Mouse (Mus musculus): ENCODE data around the gene Igfbp7. TPM values are rescaled to one million over a fixed set of nuclear protein-coding genes. Genes with fewer than 3 reads are reported as not detected.

Gene Igfbp7
- total and polyA plus RNA-seq, 3 experiments: 0.07 TPM; not detected in 2

GRCm38 (mm10) chr5:77369394-77369793 lies 38.4 kb downstream of the Igfbp7 start:
- no peak for DNase-seq (ENCODE audit: low read depth, low spot score)
- no peak for TF ChIP-seq RAD21 (IDR thresholded peaks at IDR 0.05; ENCODE audit: low read depth, low read length)
- TF ChIP-seq ELF1 (IDR thresholded peaks at IDR 0.05; ENCODE audit: low read depth, low read length): no peak
- no peak for TF ChIP-seq MYB (IDR thresholded peaks at IDR 0.05; ENCODE audit: low read depth, low read length)
- no peak for TF ChIP-seq JUND (IDR thresholded peaks at IDR 0.05; ENCODE audit: low read depth, low read length)
- TF ChIP-seq HCFC1 (IDR thresholded peaks at IDR 0.05; ENCODE audit: low read depth, low read length): no peak
- no peak for TF ChIP-seq MAFK (IDR thresholded peaks at IDR 0.05; ENCODE audit: borderline replicate concordance, low read depth, low read length)
- Histone ChIP-seq H3K79me2 (ENCODE audit: control insufficient read depth, insufficient read depth, low read length, poor library complexity) (no peaks in the 10 kb centered on the region), H3K9me3 (replicated peaks; ENCODE audit: insufficient read depth, low read length) (no peaks in the 10 kb centered on the region), H3K27ac (ENCODE audit: control insufficient read depth, low read depth, low read length) (no peak overlapping the region), H3K4me3 (ENCODE audit: control insufficient read depth in 1 of 2, insufficient read depth in 1 of 2, low read depth in 2 of 2, low read length in 2 of 2) (no peak overlapping the region), H3K36me3 (ENCODE audit: control insufficient read depth in 1 of 2, insufficient read depth in 2 of 2, low read length in 2 of 2) (no peaks in the 10 kb centered on the region), H3K4me1 (ENCODE audit: control insufficient read depth in 1 of 2, insufficient read depth in 2 of 2, low read length in 2 of 2) (no peaks in the 10 kb centered on the region), H3K9ac (ENCODE audit: control insufficient read depth, low read depth, low read length, poor library complexity, severe bottlenecking) (no peak overlapping the region), H3K27me3 (ENCODE audit: control insufficient read depth in 1 of 2, insufficient read depth in 2 of 2, low read length in 2 of 2) (peaks cover 0 to 5% of the 10 kb centered on the region in 2 experiments; a peak in 2 of 4 replicates)

- no peak for TF ChIP-seq USF2 (IDR thresholded peaks at IDR 0.05; ENCODE audit: borderline replicate concordance in 1 of 2, insufficient read depth in 1 of 2, low read depth in 1 of 2, low read length in 2 of 2)
- TF ChIP-seq CHD2 (IDR thresholded peaks at IDR 0.05; ENCODE audit: low read length): no peak
- TF ChIP-seq MYC (IDR thresholded peaks at IDR 0.05; ENCODE audit: low read depth, low read length): no peak
- TF ChIP-seq KAT2A (conservative IDR thresholded peaks at IDR 0.05; ENCODE audit: low read depth, low read length): no peak
- TF ChIP-seq SMC3 (IDR thresholded peaks at IDR 0.05; ENCODE audit: low read depth, low read length): no peak
- TF ChIP-seq USF1 (IDR thresholded peaks at IDR 0.05; ENCODE audit: low read depth, low read length): no peak
- no peak for TF ChIP-seq POLR2AphosphoS2 (IDR thresholded peaks at IDR 0.05; ENCODE audit: low read length)
- no peak for TF ChIP-seq NELFE (IDR thresholded peaks at IDR 0.05; ENCODE audit: low read depth, low read length)
- TF ChIP-seq CHD1 (IDR thresholded peaks at IDR 0.05; ENCODE audit: low read depth, low read length): no peak
- no peak for TF ChIP-seq MXI1 (IDR thresholded peaks at IDR 0.05; ENCODE audit: low read depth, low read length)
- TF ChIP-seq CTCF (IDR thresholded peaks at IDR 0.05 in 2 of 3, conservative IDR thresholded peaks at IDR 0.05 in 1 of 3; ENCODE audit: control insufficient read depth in 1 of 3, insufficient read depth in 1 of 3, low read depth in 2 of 3, low read length in 3 of 3, poor library complexity in 1 of 3, severe bottlenecking in 1 of 3): no peak
- no peak for TF ChIP-seq MAZ (IDR thresholded peaks at IDR 0.05; ENCODE audit: low read depth, low read length)
- TF ChIP-seq MAX (IDR thresholded peaks at IDR 0.05; ENCODE audit: low read length): no peak
- no peak for TF ChIP-seq POLR2A (IDR thresholded peaks at IDR 0.05; ENCODE audit: control insufficient read depth in 1 of 2, insufficient read depth in 1 of 2, low read depth in 1 of 2, low read length in 2 of 2, poor library complexity in 1 of 2)
- no peak for TF ChIP-seq TCF12 (IDR thresholded peaks at IDR 0.05; ENCODE audit: low read depth, low read length)
- no peak for TF ChIP-seq GATA1 (IDR thresholded peaks at IDR 0.05; ENCODE audit: low read depth, low read length)
- TF ChIP-seq MYB (IDR thresholded peaks at IDR 0.05; ENCODE audit: low read depth, low read length): no peak
- TF ChIP-seq SIN3A (IDR thresholded peaks at IDR 0.05; ENCODE audit: low read length): no peak
- no peak for TF ChIP-seq TAL1 (IDR thresholded peaks at IDR 0.05; ENCODE audit: low read length)
- no peak for TF ChIP-seq BHLHE40 (IDR thresholded peaks at IDR 0.05; ENCODE audit: borderline replicate concordance, low read depth, low read length)
- H3K4me3 ChIP-seq (ENCODE audit: control insufficient read depth in 1 of 2, insufficient read depth in 1 of 2, low read depth in 2 of 2, low read length in 2 of 2): no peak overlapping the region
- no peaks in the 10 kb centered on the region for H3K36me3 ChIP-seq (ENCODE audit: control insufficient read depth in 1 of 2, insufficient read depth in 2 of 2, low read length in 2 of 2)
- no peaks in the 10 kb centered on the region for H3K9me3 ChIP-seq (replicated peaks; ENCODE audit: insufficient read depth, low read length)
- no peak overlapping the region for H3K27ac ChIP-seq (ENCODE audit: control insufficient read depth, low read depth, low read length)
- H3K9ac ChIP-seq (ENCODE audit: control insufficient read depth, low read depth, low read length, poor library complexity, severe bottlenecking): no peak overlapping the region
- H3K27me3 ChIP-seq (ENCODE audit: control insufficient read depth in 1 of 2, insufficient read depth in 2 of 2, low read length in 2 of 2): peaks cover 0 to 6% of the 10 kb centered on the region in 2 experiments; a peak in 2 of 4 replicates
- DNase-seq (ENCODE audit: low read depth, low spot score): no peak
- H3K4me1 ChIP-seq (ENCODE audit: control insufficient read depth in 1 of 2, insufficient read depth in 2 of 2, low read length in 2 of 2): no peaks in the 10 kb centered on the region
- no peaks in the 10 kb centered on the region for H3K79me2 ChIP-seq (ENCODE audit: control insufficient read depth, insufficient read depth, low read length, poor library complexity)
These were observed 39.6 kb downstream of the Igfbp7 start for GRCm38 (mm10) chr5:77368194-77368593.

Measured in MEL (cell line).